Mouse (Mus musculus): ENCODE data around the gene Cbr4.
A peak's percentile ranks its signal among the peaks of the same experiment; 100 is the strongest.

Gene Cbr4

DNA sequence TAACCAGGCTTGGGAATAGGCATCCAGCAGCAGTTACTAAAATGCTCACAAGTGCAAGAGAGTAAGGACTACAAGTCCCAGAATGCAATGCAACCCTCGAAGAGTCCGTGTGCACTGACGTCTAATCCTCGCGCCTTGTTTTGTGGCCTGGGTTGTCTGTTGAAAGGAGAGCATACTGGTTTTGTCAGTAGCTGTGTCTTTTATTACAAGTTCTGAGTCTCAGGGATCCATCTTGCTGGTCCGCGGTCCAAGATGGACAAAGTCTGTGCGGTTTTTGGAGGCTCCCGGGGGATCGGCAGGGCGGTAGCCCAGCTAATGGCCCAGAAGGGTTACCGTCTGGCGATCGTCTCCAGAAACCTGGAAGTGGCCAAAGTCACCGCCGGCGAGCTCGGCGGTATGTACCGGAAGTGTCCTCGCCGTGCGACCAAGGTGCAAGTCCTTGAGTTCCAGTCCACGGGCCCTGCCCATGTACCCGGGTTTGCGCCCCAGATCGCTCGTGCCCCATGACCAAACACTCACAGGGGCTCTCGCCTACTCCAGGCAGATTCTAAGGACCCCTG is at the start of gene Cbr4:
Cbr4 (plus strand) TSS at position 138 of the 560 bp plus-strand sequence.
- peak; percentile 92 for DNase-seq (ENCODE audit: low spot score)

DNA sequence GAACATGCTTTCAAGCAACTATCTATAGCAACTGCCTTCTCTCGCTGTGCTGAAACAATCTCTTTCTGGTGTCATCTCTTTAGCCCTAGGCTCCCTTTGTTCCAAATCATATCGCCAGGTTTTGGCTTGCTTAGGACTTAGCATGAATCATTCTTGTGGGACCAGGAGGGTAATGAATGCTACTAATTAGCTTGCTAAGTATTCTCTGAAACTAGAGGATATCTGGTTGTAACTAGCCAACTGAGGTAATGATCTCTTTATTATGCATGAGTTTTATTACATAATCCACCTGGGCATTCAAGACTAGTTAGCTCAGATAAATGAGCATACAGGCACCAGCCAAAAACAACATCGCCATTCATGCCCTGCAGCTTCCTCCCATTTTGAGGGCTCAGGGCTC is 44.5 kb upstream of the Cbr4 start:
- no peak for DNase-seq (ENCODE audit: low spot score)

DNA sequence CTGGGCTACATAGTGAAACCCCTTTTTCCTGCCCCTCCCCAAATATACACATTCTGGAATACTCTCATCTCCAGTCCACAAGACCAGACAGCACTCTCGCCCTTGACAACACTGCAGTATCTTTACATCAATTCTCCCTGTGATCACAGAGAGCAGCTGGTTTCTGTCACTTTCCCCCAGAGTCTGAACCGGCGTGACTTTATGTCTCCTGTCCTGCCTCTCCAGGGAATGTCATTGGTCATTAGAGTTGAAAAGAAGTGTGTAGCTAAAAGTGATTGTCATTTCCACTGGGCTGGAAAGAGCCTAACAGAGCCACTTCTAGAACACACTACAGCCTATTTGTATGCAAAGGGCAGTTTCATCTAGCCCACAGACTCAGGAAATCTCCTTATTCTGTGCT is 43.2 kb upstream of the Cbr4 start:
- DNase-seq (ENCODE audit: low spot score), result no peak

DNA sequence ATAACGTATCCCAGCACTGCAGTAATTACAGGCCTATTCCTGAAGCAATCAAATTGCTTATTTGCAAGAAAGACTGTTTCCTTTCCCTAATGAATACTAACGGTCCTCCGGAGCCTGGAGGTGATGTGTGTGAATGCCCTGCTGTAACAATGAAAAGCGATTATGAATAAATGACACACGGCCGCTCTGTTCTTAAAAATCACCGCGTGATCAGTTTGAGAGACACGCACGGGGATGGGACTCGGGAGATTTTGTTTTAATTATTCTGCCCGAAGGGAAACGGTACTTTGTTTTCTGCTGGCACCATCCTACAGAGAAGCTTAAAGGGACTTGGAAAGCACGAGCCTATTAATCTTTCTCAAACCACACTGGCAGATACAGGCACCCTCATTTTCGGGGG is 41.2 kb upstream of the Cbr4 start:
- DNase-seq (ENCODE audit: low spot score), result no peak

DNA sequence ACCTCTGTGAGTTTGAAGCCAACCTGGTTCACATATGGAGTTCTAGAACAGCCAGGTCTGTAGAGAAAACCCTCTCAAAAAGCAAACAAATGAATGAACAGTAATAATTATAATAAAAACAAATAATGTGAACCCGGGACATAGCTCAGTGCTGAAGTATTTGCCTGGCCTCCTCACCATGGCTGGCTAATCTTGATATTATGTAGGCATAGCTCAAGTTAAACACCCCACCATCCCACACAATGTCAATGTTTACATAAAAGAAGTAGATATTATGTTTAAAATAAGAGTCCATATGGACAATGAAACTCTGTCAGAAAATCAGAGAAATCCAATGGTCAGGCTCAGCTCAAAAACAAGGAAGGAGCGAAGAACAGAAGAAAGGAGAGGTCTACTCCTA is 39.4 kb upstream of the Cbr4 start:
- DNase-seq (ENCODE audit: low spot score), result no peak

DNA sequence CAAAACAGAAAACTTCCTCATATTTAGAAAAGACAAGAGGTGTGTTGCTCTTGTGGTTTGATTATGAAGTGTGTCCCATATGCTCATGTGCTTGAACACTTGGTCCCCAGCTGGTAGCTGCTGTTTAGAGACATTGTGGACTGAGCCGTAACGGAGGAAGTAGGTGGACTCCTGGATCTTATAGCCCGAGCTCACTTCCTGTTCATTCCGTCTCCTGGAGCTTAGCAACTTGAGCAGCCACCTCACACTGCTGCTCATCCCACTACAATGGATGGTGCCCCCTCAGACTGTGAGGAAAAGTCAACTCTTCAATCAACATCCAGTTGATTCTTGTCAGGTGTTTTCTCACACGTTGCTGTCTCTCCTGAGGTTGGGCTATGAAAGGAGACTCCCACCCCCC is 38.7 kb upstream of the Cbr4 start:
- no peak for DNase-seq (ENCODE audit: low spot score)

DNA sequence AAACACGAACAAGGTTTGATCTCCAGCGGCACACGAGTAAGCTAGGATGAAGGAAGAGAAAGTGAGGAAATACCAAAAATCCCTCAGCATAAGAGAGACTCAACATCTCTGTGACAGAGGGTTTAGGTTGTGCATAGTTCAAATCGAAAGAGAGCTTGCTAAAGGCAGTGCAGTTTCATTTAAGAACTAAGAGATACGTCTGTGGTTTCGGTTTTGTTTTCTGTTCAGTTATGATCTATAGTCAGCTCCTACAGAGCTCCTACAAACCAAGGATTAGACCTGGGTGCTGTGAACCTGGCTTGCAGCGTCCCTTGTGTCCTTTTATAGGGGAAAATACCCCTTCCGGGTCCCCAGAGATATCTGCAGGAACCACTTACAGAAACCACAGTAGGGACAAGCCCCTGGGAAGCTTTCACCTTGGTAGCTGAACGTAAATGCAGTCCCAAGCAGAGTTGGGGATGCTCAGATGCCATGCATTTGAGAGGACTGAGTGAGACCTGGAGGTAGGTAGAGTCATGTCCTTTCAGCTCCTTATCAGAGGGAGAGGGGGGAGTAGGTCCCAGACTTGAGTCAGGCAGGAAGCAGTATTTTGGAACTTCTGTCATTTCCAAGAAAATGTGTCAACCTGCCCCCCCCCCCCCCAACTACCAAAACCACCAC is 36.5 kb upstream of the Cbr4 start:
- no peak for DNase-seq (ENCODE audit: low spot score)

DNA sequence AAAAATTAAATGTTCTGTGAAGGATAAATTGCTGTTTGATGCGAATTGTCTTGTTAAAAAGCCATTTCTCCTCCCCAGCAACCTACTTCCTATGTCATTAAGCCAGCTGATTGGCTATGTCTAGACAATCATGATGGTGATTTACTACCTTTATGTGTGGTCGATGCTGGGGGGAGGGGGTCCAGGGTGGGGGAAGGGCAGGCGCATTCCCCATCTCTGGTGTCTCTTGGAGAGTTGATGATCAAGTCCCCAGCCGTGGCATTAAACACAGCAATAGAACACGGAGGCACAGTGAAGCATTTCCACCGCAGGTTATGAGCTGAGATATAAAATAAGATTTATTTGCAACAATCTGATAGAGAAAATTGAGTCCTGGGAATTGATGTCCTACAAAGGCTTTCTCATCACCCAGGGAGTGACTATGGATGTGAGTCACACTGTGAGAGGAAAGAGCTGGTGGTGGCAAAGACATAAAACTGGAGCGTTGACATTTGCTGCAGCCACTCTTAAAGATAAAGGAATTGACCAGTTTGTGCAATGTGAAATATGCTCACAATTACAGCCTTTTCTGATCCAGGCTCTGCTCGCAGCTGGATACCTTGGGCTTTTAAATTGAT is 35.7 kb upstream of the Cbr4 start:
- no peak for DNase-seq (ENCODE audit: low spot score)

DNA sequence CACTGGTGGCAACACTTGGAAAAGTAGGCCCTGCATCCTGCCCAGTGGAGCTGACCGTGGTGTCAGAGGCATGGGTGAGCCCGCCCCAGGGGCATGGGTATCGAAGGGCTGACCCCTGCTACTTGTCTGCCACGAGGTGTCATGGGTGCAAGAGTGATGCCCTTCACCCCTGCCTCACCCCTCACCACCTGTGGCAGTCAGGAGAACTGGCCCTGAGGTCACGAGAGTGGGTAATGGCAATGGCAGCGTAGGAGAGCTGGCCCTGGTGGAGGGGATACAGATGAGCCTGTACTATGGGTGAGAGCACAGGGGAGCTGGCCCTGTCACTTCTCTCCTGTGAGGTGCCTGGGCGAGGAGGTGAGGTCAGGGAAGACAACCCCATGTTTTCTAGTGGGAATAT is 27.8 kb upstream of the Cbr4 start:
- no peak for DNase-seq (ENCODE audit: low spot score)

DNA sequence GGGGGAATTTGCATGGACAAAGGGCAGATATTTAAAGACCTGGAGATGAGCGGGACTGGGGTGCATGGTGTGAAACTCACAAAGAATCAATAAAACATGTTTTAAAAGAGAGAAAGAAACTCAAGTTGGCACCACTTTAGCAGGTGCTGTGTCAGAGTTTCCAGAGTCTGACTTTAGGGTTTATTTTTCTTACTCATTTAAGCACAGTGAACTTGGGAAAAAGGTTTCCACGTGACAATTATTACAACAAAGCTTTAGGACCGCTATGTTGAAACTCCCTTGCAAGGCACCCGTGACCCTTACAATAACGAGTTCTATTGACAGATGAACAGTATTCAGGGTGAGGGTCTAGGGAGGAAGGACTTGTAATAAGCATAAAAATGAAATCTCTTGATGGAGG is 25.3 kb upstream of the Cbr4 start:
- DNase-seq (ENCODE audit: low spot score), result no peak

DNA sequence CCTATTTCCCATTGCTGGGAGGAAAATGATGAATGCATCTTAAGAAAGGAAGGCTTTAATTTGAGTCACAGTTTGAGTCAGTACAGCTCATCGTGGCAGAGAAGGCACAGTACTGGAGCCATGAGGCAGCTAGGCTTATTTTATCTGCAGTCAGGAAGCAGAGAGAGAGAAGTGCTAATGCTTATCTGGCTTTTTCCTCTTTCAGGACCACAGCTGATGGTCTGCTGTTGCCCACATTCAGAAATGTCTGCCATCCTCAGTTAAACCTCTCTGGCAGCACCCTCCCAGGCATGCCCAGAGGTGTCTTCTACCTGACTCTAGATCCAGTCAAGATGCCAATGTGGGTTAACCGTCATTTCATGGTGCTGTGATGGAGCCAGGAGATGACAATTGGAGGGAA is 23.1 kb upstream of the Cbr4 start:
- no peak for DNase-seq (ENCODE audit: low spot score)

DNA sequence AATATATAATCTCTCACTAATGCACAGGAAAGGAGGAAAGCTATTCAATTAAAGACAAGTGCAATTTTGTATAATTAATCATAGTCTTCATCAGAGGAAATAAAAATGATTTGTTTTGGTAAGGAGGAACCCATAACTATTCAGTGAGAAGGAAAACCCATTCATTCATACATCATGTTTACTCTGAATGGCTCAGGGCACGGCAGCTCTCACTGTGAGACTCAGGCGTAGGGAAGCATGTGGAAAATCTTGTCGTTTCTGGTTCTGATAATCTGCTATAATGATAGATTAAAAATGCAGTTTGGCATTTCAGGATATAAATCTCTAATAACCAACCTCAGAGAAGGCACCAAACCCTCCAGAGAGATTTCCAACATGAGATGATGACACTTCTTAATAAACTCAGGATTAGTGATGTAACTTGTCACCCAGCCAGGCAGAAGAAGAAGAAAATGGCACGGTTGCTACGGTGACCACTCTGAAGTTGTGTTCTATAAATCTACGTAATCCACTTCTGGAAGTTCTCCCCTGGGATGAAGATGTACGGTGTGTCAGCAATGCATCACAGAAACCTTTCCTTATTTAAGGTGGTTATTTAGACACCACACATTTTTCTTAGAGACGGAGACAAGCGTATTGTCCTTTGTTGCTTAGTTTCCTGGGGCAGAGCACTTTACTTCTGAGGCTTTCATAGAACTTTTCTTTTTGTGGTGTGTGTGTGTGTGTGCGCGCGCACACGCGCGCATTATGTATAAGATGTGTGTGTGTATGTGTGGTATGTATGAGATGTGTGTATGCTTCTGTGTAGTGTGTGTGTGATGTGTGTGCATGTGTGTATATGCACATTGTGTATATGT is 20.6 kb upstream of the Cbr4 start:
- no peak for DNase-seq (ENCODE audit: low spot score)

DNA sequence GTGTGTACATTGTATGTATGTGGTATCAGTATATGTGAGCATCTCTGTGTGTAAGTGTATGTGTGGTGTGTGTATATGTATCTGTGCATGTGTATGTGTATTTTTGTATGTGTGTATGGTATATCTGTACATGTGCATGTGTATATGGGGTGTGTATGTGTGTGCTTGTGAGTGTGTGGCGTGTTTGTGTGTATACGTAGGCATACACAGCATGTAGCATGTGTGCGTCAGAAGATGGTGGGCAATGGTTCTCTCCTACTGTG is 20.1 kb upstream of the Cbr4 start:
- DNase-seq (ENCODE audit: low spot score), result no peak

DNA sequence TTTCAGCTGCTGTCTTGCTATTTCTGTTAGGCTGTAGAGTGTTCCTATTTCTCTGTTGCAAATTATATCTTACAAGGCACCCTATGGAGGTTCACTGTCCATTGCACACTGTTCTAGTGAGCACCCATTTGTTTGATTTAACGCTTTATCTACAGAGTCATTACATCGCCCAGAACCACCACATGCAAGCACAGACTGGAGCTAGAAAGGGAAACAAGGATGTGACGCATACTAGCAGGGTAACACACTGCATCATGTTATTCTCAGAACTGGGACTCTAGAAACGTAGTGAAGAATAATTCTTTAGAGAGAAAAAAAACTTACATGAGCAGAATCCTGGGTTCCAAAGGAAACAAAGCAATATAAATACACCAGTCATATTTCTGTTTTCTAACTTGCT is 17.3 kb upstream of the Cbr4 start:
- no peak for DNase-seq (ENCODE audit: low spot score)

DNA sequence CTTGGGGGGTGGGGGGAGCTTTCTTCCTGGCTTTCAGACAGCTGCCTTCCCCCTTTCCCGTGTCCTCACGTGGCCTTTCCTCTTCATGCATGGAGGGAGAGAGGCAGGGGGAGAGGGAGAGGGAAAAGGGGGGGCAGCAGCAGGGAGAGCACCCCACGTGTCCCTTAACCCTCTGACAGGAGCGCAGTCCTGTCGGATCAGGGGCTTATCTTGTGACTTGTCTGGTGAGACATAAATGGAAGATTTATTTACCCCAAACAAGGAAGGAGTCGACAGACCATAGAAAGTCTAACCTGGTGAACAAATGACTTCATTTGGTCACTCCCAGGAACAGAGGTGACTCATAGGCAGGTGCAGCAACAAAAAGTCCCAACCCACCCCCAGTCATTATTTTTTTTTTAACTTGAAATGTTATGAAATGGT is 12.3 kb upstream of the Cbr4 start:
- DNase-seq (ENCODE audit: low spot score), result no peak

DNA sequence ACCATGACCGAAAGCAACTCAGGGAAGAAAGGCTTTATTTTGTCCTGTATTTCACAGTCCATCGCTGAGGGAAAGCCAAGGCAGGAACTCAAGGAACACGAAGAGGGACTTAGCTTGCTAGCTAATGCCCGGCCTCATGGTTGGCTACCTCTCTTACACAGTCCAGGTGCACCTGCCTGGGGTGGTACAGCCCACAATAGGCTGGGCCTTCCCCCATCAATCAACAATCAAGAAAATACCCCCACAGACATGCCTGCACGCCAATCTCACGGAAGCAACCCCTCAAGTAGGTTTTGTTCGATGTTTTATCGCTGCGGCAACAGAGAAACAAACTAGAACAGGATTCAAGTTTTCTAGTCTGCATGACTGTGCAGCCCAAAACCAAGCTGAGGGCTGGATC is 11.4 kb upstream of the Cbr4 start:
- DNase-seq (ENCODE audit: low spot score), result no peak

DNA sequence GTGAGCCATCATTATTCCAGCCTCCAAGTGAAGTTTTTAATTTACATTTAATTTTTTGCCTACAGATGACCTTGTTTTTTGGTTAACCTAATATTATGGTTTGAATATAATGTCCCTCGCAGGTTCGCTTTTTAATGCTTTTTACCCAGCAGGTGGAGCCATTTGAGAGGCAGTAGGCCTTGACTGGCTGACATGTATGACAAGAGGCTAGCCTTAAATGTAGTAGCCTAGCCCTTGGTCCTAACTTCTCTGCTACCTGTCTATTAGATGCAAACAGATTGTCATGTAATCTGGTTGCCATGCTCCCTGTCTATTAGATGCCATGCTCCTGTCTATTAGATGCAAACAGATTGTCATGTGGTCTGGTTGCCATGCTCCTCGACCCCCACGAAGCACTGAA is 9.4 kb upstream of the Cbr4 start:
- no peak for DNase-seq (ENCODE audit: low spot score)

DNA sequence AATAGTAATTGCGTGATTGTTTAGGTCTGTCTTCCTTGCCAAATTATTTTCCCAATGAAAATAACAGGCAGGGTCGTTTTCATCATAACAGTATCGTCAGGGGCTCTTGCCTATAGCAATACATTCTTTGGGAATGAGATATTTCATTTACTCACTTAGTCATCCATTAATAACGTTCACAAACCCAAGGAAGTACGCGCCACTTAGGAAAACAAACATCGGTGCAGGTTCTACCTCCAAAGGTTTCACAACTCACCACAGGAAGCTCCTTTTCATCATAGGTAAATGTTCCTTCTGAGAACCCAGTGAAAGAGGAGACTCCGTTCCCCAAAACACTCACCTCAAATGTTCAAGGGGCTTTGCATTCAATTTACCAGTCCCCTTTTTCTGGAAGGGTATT is 8.7 kb upstream of the Cbr4 start:
- no peak for DNase-seq (ENCODE audit: low spot score)

DNA sequence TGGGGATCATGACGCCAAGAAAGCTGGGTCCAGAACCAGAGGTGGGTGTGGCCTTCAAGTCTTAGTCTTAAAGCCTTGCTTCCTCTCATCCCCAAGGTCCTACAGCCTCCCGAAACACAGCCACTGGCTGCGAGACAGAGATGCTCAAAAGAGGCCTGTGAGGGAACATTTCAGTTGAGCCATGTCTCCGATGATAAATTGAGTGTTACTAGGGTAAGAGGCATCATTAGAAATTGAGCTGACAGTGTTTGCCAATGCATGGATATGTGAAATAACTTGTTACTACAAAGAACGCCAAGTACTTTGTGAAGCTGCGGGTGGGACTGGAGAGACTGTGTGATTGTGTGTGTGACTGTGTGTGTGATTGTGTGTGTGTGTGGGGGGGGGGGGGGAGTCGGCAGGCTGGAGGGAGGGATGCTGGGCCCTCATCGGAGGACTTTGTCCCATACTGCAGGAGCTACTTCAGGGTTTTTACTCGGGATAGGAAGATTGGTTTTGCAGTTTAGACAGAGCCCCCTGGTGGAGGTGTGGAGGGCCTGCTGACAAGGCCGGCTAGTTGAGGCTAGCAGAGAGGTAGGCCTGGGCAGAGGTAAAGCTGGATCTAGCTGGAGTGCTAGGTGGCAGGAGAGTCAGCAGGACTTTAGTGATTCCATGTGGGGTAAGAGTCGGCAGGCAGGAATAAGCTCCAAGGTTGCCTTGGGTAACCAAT is 7.9 kb upstream of the Cbr4 start:
- DNase-seq (ENCODE audit: low spot score), result peak; percentile 66

DNA sequence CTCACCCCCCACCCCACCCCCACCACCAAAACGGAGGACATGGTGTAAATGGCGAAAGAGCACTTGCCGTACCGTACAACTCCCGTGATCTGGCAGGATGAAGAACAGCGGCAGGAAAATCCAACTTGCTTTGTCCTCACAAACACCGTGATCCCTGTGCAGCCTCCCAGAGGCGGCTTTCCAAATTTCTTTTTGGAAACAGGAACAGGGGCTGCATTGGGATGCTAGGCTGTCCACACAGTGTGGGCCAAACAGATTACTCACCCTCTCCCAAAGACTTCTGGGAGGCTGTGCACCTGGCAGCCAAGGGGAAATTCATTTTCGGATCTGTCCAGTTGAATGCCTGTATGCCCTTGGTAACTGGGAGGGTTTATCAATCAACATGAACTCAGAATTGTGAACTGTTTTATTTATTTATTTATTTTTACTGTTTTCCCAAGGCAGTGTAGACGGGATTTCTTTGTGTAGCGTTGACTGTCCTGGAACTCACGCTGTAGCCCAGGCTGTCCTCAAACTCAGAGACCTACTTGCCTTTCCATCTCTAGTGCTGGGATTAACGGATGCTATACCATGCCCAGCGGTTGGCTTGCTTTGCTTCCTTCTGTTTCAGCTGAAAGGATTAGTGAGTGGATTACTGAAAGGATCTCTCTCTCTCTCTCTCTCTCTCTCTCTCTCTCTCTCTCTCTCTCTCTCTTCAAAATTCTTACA is 7.1 kb upstream of the Cbr4 start:
- no peak for DNase-seq (ENCODE audit: low spot score)

DNA sequence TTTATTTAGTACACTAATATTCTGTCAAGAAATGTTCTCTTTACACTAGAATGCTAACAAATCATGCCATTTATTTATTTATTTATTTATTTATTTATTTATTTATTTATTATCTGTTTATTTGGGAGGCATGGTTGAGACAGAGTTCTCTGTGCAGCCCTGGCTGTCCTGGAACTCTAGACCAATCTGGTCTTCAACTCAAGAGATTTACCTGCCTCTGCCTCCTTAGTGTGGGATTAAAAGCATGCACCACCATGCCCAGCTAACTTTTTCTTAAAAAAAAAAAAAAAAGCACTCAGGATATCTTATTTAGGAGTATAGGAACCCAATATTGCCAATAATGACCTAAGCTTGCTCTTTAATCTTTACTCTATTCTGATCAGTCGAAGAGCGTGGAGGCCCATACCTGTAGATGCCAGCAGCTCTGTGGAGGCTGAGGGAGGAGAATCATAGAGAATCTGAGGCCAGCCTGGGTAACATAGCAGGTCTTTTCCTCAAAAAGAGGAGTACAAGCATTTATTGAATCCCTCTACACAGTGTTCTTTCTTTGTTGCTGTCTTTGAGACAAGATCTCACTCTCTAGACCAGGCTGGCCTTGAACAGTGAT is 508 bp upstream of the Cbr4 start:
- DNase-seq (ENCODE audit: low spot score), result no peak

DNA sequence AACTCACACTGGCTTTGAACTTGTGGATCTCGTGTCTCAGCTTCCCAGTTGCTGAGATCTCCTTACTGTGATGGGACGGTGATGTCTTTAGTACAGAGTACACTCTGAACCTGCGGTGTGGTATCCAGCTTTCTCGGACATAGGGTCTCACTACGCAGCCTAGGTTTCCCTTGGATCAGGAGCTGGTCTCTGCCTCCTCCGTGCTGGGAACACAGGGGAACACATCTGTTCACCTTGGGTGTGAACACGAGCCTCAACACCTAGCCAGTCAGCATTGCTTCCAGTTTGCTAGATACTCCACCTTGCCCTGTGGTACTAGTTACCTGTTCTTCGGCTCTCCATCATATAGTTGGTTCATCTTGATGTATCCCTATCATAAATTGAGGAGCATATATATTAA is 1.1 kb downstream of the Cbr4 start:
- no peak for DNase-seq (ENCODE audit: low spot score)
